Mouse (Mus musculus): Measurements from ENCODE around the gene Pik3c2b.

DNA sequence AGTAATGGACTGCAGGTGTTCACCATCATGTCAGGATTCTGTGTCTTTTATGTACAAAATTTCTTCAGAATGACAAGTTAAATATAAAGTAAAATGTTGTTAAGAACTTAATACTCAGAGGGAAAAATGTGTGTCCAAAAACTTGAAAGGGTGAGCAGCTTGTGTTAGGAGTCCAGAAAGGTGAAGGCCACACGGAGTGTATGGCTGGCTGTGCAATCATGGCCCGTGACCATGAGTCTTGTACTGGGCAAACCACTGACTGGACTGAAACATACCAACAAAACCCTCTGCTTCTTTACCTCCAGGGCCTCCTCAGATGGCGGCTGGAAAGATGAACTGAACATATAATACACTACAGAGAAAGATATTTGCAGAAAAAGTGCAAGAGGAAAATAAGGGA is 38.9 kb upstream of the Pik3c2b start:
- TF ChIP-seq CTCF (IDR thresholded peaks at IDR 0.05; ENCODE audit: borderline replicate concordance, extremely low read depth, insufficient read depth, insufficient read length) (no peak), POLR2A (IDR thresholded peaks at IDR 0.05; ENCODE audit: borderline replicate concordance, extremely low read depth, insufficient read depth, insufficient read length, poor library complexity, severe bottlenecking) (no peak)
